Mouse (Mus musculus) T-helper 17 cell (primary cell): ENCODE measurements around the gene Rcan2.

Experiments
- in situ Hi-C, 2 experiments: fragments of 300-600 bp; cut with MboI, MseI; formaldehyde crosslinking; loops; 1 replicate in 1 of 2; 2 replicates in 1 of 2; pipeline ENCODE4 v1.15.1; 2025; ENCODE audit warnings: high pct_unique_total_duplicates in 2 of 2

Rcan2 gene

GRCm38 (mm10) chr17:44007411-44007810 is 206.3 kb downstream of the Rcan2 start:
- in situ Hi-C loops, result no loop called here

- in situ Hi-C loops, result no loop called here
Observed at GRCm38 (mm10) chr17:44011917-44012316, 210.8 kb downstream of the Rcan2 start.

- in situ Hi-C loops, result no loop called here
Observed at GRCm38 (mm10) chr17:44013756-44014510, 212.8 kb downstream of the Rcan2 start.

GRCm38 (mm10) chr17:44016314-44016713 is 215.2 kb downstream of the Rcan2 start:
- in situ Hi-C loops, result no loop called here

GRCm38 (mm10) chr17:44020707-44021220 is 219.6 kb downstream of the Rcan2 start:
- in situ Hi-C loops, result no loop called here

- in situ Hi-C loops, result no loop called here
Observed at GRCm38 (mm10) chr17:44023842-44024241, 222.7 kb downstream of the Rcan2 start.

GRCm38 (mm10) chr17:44025011-44025410 is 223.9 kb downstream of the Rcan2 start:
- in situ Hi-C loops, result no loop called here

- in situ Hi-C loops, result no loop called here
Observed at GRCm38 (mm10) chr17:44025935-44026334, 224.8 kb downstream of the Rcan2 start.

- in situ Hi-C loops, result no loop called here
Observed at GRCm38 (mm10) chr17:44026378-44026777, 225.2 kb downstream of the Rcan2 start.

- in situ Hi-C loops, result no loop called here
Observed at GRCm38 (mm10) chr17:44026786-44027185, 225.6 kb downstream of the Rcan2 start.

GRCm38 (mm10) chr17:44027311-44027710 is 226.2 kb downstream of the Rcan2 start:
- in situ Hi-C loops, result no loop called here

GRCm38 (mm10) chr17:44029616-44030015 is 228.5 kb downstream of the Rcan2 start:
- in situ Hi-C loops, result no loop called here

- in situ Hi-C loops, result no loop called here
Observed at GRCm38 (mm10) chr17:44030776-44031587, 229.8 kb downstream of the Rcan2 start.

GRCm38 (mm10) chr17:44035005-44035404 is 233.9 kb downstream of the Rcan2 start:
- in situ Hi-C loops, result no loop called here

GRCm38 (mm10) chr17:44038656-44039055 is 237.5 kb downstream of the Rcan2 start:
- in situ Hi-C loops, result no loop called here

- in situ Hi-C loops, result loop anchor here in 1 of 2 experiments (10.0 kb wide), 1 partner anchor 336 kb away; no protein-coding TSS in a partner anchor
Observed at GRCm38 (mm10) chr17:44040449-44040848, 239.3 kb downstream of the Rcan2 start.

- in situ Hi-C loops, result loop anchor here in 1 of 2 experiments (10.0 kb wide), 1 partner anchor 338 kb away; no protein-coding TSS in a partner anchor
Observed at GRCm38 (mm10) chr17:44042301-44042700, 241.2 kb downstream of the Rcan2 start.

GRCm38 (mm10) chr17:44042861-44043260 is 241.7 kb downstream of the Rcan2 start:
- in situ Hi-C loops, result loop anchor here in 1 of 2 experiments (10.0 kb wide), 1 partner anchor 338 kb away; no protein-coding TSS in a partner anchor

GRCm38 (mm10) chr17:44053427-44053826 is 252.3 kb downstream of the Rcan2 start:
- in situ Hi-C loops, result no loop called here

GRCm38 (mm10) chr17:44057123-44057522 is 256.0 kb downstream of the Rcan2 start:
- in situ Hi-C loops, result no loop called here

GRCm38 (mm10) chr17:44058145-44058544 is 257.0 kb downstream of the Rcan2 start:
- in situ Hi-C loops, result no loop called here

- in situ Hi-C loops, result loop anchor here in 1 of 2 experiments (10.0 kb wide), 1 partner anchor 1256 kb away; no protein-coding TSS in a partner anchor
Observed at GRCm38 (mm10) chr17:44060781-44061180, 259.6 kb downstream of the Rcan2 start.
